Comparison of ENCODE assay signal across 27 mouse cellular contexts in the genomic region with DNA sequence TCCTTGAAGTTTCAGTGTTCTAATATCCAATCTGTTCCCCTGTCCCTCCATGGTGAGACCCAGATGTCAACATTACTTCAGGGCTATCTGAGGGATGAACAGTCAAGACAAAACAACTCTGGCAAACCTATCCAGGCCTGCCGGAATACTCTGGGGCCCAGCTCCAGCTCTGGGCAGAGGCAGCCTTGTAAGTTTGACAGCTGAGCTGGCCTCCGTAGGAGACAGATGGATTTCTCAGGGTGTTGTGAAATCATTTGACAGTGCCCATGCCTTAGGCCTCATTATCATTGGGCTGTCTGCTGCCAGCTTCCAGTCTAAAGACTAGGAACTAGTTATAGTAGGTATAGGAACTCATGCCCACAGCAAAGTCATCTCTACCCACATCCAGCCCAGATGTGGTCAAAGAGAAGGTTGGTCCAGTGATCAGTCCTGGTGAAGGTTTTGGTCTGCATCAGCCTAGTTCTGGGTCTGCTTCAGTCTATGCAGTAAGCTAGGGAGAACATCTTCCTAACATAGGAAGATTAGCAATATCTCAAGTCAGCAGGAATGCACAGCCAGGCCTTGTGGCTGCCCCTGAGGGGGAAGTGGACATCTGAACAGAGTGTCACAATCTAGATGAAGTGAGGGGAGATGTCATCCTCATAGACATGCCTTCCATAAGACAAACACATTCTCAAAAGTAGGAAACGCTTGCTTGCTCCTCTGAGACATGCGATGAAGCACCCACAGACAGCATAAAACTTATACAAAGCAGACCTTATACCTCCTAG. TPM values are rescaled to one million over a fixed set of nuclear protein-coding genes. Genes with fewer than 3 reads are reported as not detected.
DNase-seq lines count a peak whose midpoint lies in the region; ATAC-seq and TF ChIP-seq lines count a peak whose summit lies in the region.
"Had no signal": no experiment of that assay in that cellular context is flagged by ENCODE, and none has a peak within 500 bp of the region (broad histone marks: within the 10 kb centered on the region; RNA-seq: fewer than 3 reads in every experiment).

No protein-coding gene starts in this region.

- no peaks in the 10 kb centered on the region for H3K9me3 ChIP-seq in lung, embryonic 14.5 days (ENCODE audit: low read depth, low read length)
- H3K9me3 ChIP-seq: embryonic facial prominence, embryonic 13.5 days; forebrain, embryonic 10.5 days; forebrain, embryonic 15.5 days; hindbrain, embryonic 13.5 days; liver, embryonic 15.5 days; midbrain, embryonic 10.5 days; midbrain, embryonic 15.5 days had no signal

- H3K36me3 ChIP-seq in lung, embryonic 14.5 days (ENCODE audit: insufficient read depth), result no peaks in the 10 kb centered on the region
- H3K36me3 ChIP-seq: embryonic facial prominence, embryonic 13.5 days; forebrain, embryonic 10.5 days; forebrain, embryonic 15.5 days; hindbrain, embryonic 13.5 days; liver, embryonic 15.5 days; midbrain, embryonic 10.5 days; midbrain, embryonic 15.5 days had no signal

- WGBS in lung, embryonic 14.5 days, result 60% methylated on average over 4 of the region's 4 CpGs

- ATAC-seq in lung, embryonic 14.5 days (ENCODE audit: insufficient read depth), result no peak
- 0 out of 2 replicates have a peak, but pooled peaks have one; percentile 45 for ATAC-seq in megakaryocyte, adult 5-6 weeks (ENCODE audit: poor library complexity, severe bottlenecking)
- ATAC-seq: forebrain, embryonic 15.5 days; intestine, embryonic 16.5 days; midbrain, embryonic 15.5 days had no signal

- H3K4me3 ChIP-seq in lung, embryonic 14.5 days (ENCODE audit: low read depth, low read length), result no peak overlapping the region
- H3K4me3 ChIP-seq: embryonic facial prominence, embryonic 13.5 days; forebrain, embryonic 10.5 days; forebrain, embryonic 15.5 days; hindbrain, embryonic 13.5 days; liver, embryonic 15.5 days; midbrain, embryonic 10.5 days; midbrain, embryonic 15.5 days had no signal

- TF ChIP-seq CTCF in lung, embryonic 14.5 days (IDR thresholded peaks at IDR 0.05; ENCODE audit: low read depth), result no peak

- H3K27ac ChIP-seq in lung, embryonic 14.5 days (ENCODE audit: low read depth), result no peak overlapping the region
- H3K27ac ChIP-seq: embryonic facial prominence, embryonic 13.5 days; forebrain, embryonic 10.5 days; forebrain, embryonic 15.5 days; hindbrain, embryonic 13.5 days; liver, embryonic 15.5 days; midbrain, embryonic 10.5 days; midbrain, embryonic 15.5 days; stomach, postnatal 0 days had no signal

- peak; percentile 51 for DNase-seq in adrenal gland, adult 8-10 months
- DNase-seq in adrenal gland, postnatal 4 days (ENCODE audit: low spot score in 2 of 2), result no peak
- DNase-seq in lung, embryonic 14.5 days, result peak; percentile 16
- DNase-seq in lung, adult 18-20 months, result no peak
- DNase-seq in adipocyte (ENCODE audit: low spot score), result peak; percentile 82
- no peak for DNase-seq in testis, postnatal 10 days (ENCODE audit: low spot score)
- no peak for DNase-seq in kidney, adult 8-10 months
- DNase-seq: cerebellum, adult 11-12 months; cerebellum, adult 9-11 months; heart, adult 18-20 months; heart, postnatal 4 days; kidney, postnatal 14 days; layer of hippocampus, adult 9-11 months; liver; thymus, adult 2 months; thymus, postnatal 36 days had no signal

- no peak overlapping the region for H3K4me2 ChIP-seq in lung, embryonic 14.5 days
- H3K4me2 ChIP-seq: embryonic facial prominence, embryonic 13.5 days; forebrain, embryonic 15.5 days; heart, embryonic 11.5 days; hindbrain, embryonic 13.5 days; liver, embryonic 15.5 days; midbrain, embryonic 15.5 days had no signal

- H3K4me1 ChIP-seq in lung, embryonic 14.5 days (ENCODE audit: insufficient read depth), result no peaks in the 10 kb centered on the region
- H3K4me1 ChIP-seq: embryonic facial prominence, embryonic 13.5 days; forebrain, embryonic 10.5 days; forebrain, embryonic 15.5 days; hindbrain, embryonic 13.5 days; liver, embryonic 15.5 days; midbrain, embryonic 10.5 days; midbrain, embryonic 15.5 days had no signal

- H3K9ac ChIP-seq in lung, embryonic 14.5 days, result no peak overlapping the region
- H3K9ac ChIP-seq: embryonic facial prominence, embryonic 13.5 days; forebrain, embryonic 15.5 days; hindbrain, embryonic 13.5 days; liver, embryonic 15.5 days; midbrain, embryonic 15.5 days had no signal

- H3K27me3 ChIP-seq in lung, embryonic 14.5 days (ENCODE audit: insufficient read depth, low read length), result no peaks in the 10 kb centered on the region
- H3K27me3 ChIP-seq: embryonic facial prominence, embryonic 13.5 days; forebrain, embryonic 15.5 days; hindbrain, embryonic 13.5 days; liver, embryonic 15.5 days; midbrain, embryonic 15.5 days had no signal

RNA-seq across cellular contexts. Expression of gene Inpp5a, which starts 34.4 kb away (rescaled TPM):
- total RNA-seq in adrenal gland, adult 8-10 months (2022), result 10 to 100 TPM; 85.2 to 98.8 (median 89.6) TPM
- total RNA-seq in adrenal gland, postnatal 4 days (2021), result 100 to 1,000 TPM; 103 to 105 TPM
- polyA plus RNA-seq in lung, embryonic 14.5 days (2014; fragmentation: Nextera tagmentation; extraction: Ambion mirVana), result 45.2 and 47.7 TPM in 2 replicates
- total RNA-seq in megakaryocyte, adult 5-6 weeks (2015), result 11.4 and 11.9 TPM in 2 replicates
- 7.6 and 10.5 TPM in 2 replicates for total RNA-seq in megakaryocyte, adult 5-6 weeks (2017)

Comparison
In these comparisons a context has a peak if more than half of its experiments do, and no peak if none do; other contexts are left out.
1. DNase-seq: peak in adrenal gland, adult 8-10 months (single experiment), lung, embryonic 14.5 days (single experiment) and adipocyte (single experiment); none in adrenal gland, postnatal 4 days (0 of 2), lung, adult 18-20 months (0 of 2), testis, postnatal 10 days (single experiment) and kidney, adult 8-10 months (0 of 2).
2. RNA of gene Inpp5a, which starts 34.4 kb away (total RNA-seq): 103 to 105 TPM in adrenal gland, postnatal 4 days and 85.2 to 98.8 TPM in adrenal gland, adult 8-10 months; 7.6 to 11.9 TPM in megakaryocyte, adult 5-6 weeks; every median in the first group is over 4 times any median in the second.